Mouse (Mus musculus) spleen, adult 2 months (tissue): ENCODE data around the gene Zmpste24. TPM values are rescaled to one million over a fixed set of nuclear protein-coding genes. Genes with fewer than 3 reads are reported as not detected.
A peak's percentile ranks its signal among the peaks of the same experiment; 100 is the strongest.

Experiments used
- DNase-seq, 2 experiments: peaks; one replicate each; pipeline versions ENCODE4 v3.0.0 to v3.0.0-alpha.2; 2012 to 2021; ENCODE audit warnings: low spot score in 2 of 2, low read depth in 1 of 2
- H3K27ac ChIP-seq: fragments of 200-500 bp; 2 replicates; pipeline ENCODE4 v1.5.1; 2012; ENCODE audit warnings: low read length, inconsistent platforms; ENCODE audit not compliant: insufficient read depth
- H3K27me3 ChIP-seq: fragments of 200-500 bp; 2 replicates; pipeline ENCODE4 v1.6.1; 2012; ENCODE audit warnings: mild to moderate bottlenecking, moderate library complexity, low read length, inconsistent platforms; ENCODE audit not compliant: control insufficient read depth, insufficient read depth
- H3K36me3 ChIP-seq: fragments of 200-500 bp; 2 replicates; pipeline ENCODE4 v1.6.1; 2012; ENCODE audit warnings: mild to moderate bottlenecking, low read length, inconsistent platforms; ENCODE audit not compliant: control insufficient read depth, insufficient read depth
- H3K4me1 ChIP-seq: fragments of 200-500 bp; 2 replicates; pipeline ENCODE4 v1.6.1; 2011; ENCODE audit warnings: inconsistent platforms; ENCODE audit not compliant: control insufficient read depth, insufficient read depth, insufficient read length
- H3K4me3 ChIP-seq: fragments of 200-500 bp; 2 replicates; pipeline ENCODE4 v1.5.1; 2011; ENCODE audit warnings: mild to moderate bottlenecking, inconsistent platforms; ENCODE audit not compliant: insufficient read depth, insufficient read length; ENCODE audit errors: extremely low read depth
- CTCF ChIP-seq: fragments of 200-500 bp; IDR thresholded peaks from 2 replicates; pipeline ENCODE4 v1.5.1; 2011; ENCODE audit warnings: mild to moderate bottlenecking, inconsistent platforms; ENCODE audit not compliant: insufficient read depth, insufficient read length, insufficient replicate concordance; ENCODE audit errors: extremely low read depth
- POLR2A ChIP-seq: fragments of 200-500 bp; IDR thresholded peaks from 2 replicates; pipeline ENCODE4 v1.6.1; 2011; ENCODE audit warnings: low read depth, low read length, inconsistent platforms
- WGBS: fragments of 180-500 bp; shearing (Covaris S2); methylation state at CpG from one replicate; pipeline ENCODE4 v1.1.7; 2018; 5-methylcytosine and 5-hydroxymethylcytosine counted together
- polyA plus RNA-seq: library from polyadenylated mRNA; depleted of rRNA; stranded (reverse); fragments of >200 nt; gene quantifications from 2 replicates; pipeline ENCODE4 v1.2.3, GENCODE M21; 2012

The Zmpste24 gene
- polyA plus RNA-seq, 1 experiment: 9.8 TPM

- 63% methylated on average over 4 of the region's 4 CpGs for WGBS
- no peaks in the 10 kb centered on the region; the same call in 1 of the 2 replicates for H3K27me3 ChIP-seq
- H3K27ac ChIP-seq: no peak overlapping the region
Observed at GRCm38 (mm10) chr4:121051863-121052262, 46.2 kb downstream of the Zmpste24 start.

DNA sequence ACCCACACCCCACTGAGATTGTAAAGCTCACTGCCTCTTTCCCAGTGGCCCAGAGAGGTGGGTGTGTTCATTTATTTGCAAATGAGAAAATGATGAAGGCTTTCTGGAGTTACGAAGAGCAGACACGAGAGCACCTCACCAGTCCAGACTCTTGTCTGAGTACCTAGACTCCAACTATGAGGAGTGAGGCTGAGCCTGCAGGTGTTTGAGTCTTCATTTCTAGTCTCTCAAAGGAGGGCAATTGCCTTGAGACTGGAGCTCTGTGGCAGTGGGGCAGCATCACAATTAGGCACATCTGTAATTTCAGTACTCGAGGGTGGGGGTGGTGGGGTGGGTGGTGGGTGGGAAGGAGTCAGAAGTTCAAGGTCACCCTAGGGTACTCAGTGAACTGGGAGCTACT is 55.1 kb downstream of the Zmpste24 start:
- no peak for TF ChIP-seq CTCF
- no peak for TF ChIP-seq POLR2A
- no peak for DNase-seq
- H3K36me3 ChIP-seq: no peaks in the 10 kb centered on the region
- no peak overlapping the region for H3K4me3 ChIP-seq
- H3K4me1 ChIP-seq: peaks cover 7% of the 10 kb centered on the region; the same call in 1 of the 2 replicates
- peaks cover 10% of the 10 kb centered on the region for H3K27me3 ChIP-seq
- 88% methylated on average over 3 of the region's 3 CpGs for WGBS
- H3K27ac ChIP-seq: no peak overlapping the region

More at GRCm38 (mm10) chr4:121051863-121052262, 46.2 kb downstream of the Zmpste24 start:
- TF ChIP-seq CTCF (no peak), POLR2A (no peak)
- DNase-seq: no peak
- Histone ChIP-seq H3K36me3 (no peaks in the 10 kb centered on the region), H3K4me3 (no peak overlapping the region), H3K4me1 (no peaks in the 10 kb centered on the region)

- TF ChIP-seq POLR2A: no peak
- no peak for TF ChIP-seq CTCF
- Histone ChIP-seq H3K27me3 (peaks cover 10% of the 10 kb centered on the region), H3K4me3 (no peak overlapping the region), H3K4me1 (peaks cover 7% of the 10 kb centered on the region; the same call in 1 of the 2 replicates), H3K27ac (no peak overlapping the region), H3K36me3 (no peaks in the 10 kb centered on the region)
- 98% methylated on average over 5 of the region's 5 CpGs for WGBS
- DNase-seq: no peak
Observed at GRCm38 (mm10) chr4:121042472-121042871, 55.6 kb downstream of the Zmpste24 start.

- peaks cover 10% of the 10 kb centered on the region for H3K27me3 ChIP-seq
- peaks cover 7% of the 10 kb centered on the region; the same call in 1 of the 2 replicates for H3K4me1 ChIP-seq
- no peak for TF ChIP-seq POLR2A
- TF ChIP-seq CTCF: peak; percentile 85
- H3K27ac ChIP-seq: no peak overlapping the region
- H3K4me3 ChIP-seq: no peak overlapping the region
- 33% methylated on average over 18 of the region's 18 CpGs for WGBS
- H3K36me3 ChIP-seq: no peaks in the 10 kb centered on the region
- DNase-seq: peak in 1 of 2 experiments; percentile 63
Observed at GRCm38 (mm10) chr4:121040897-121041671, 57.0 kb downstream of the Zmpste24 start.

DNA sequence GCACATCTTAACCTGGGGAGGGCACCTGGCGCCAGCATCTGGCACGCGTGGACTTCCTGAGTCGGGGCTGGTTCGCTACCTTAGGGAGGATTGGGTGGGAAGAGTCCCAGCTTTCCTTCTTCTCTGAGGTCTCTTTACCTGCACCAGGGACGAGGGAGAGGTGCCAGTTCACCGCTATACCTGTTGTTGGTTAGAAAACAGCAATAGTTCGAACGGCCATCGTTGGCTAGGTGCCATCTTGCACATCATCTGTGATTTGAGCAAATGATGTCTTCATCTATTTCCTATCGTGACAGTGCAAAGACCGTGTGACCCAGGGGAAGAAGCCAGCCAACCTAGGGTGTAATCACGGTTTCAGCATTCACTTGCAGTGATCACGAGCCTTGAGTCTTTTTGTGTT is 57.7 kb downstream of the Zmpste24 start:
- Histone ChIP-seq H3K4me3 (no peak overlapping the region), H3K4me1 (peaks cover 7% of the 10 kb centered on the region; the same call in 1 of the 2 replicates), H3K36me3 (no peaks in the 10 kb centered on the region), H3K27me3 (peaks cover 10% of the 10 kb centered on the region), H3K27ac (no peak overlapping the region)
- DNase-seq: no peak
- TF ChIP-seq CTCF (no peak), POLR2A (no peak)
- WGBS: 54% methylated on average over 14 of the region's 14 CpGs

- TF ChIP-seq CTCF (no peak), POLR2A (no peak)
Observed at GRCm38 (mm10) chr4:121039331-121040115, 58.5 kb downstream of the Zmpste24 start, which contains the start of gene Col9a2. TSS of gene Col9a2 (plus strand) at chr4:121039385.

More at GRCm38 (mm10) chr4:121039331-121040115, 58.5 kb downstream of the Zmpste24 start, which contains the start of gene Col9a2:
- no peak within 1 kb of the TSS for H3K27ac ChIP-seq
- no peak for DNase-seq
- WGBS: 10% methylated on average over 46 of the region's 46 CpGs
- peaks cover 10% of the 10 kb centered on the region for H3K27me3 ChIP-seq
- H3K36me3 ChIP-seq: no peaks in the 10 kb centered on the region
- peak within 1 kb of the TSS; percentile 37; the same call in 1 of the 2 replicates for H3K4me3 ChIP-seq
- peaks cover 7% of the 10 kb centered on the region; the same call in 1 of the 2 replicates for H3K4me1 ChIP-seq
